Mouse (Mus musculus): ENCODE results near the gene Fbrsl1. TPM values are rescaled to one million over a fixed set of nuclear protein-coding genes. Genes with fewer than 3 reads are reported as not detected.

Fbrsl1 gene
- polyA plus RNA-seq, 1 experiment from 2014 or later = 5.5 TPM

DNA sequence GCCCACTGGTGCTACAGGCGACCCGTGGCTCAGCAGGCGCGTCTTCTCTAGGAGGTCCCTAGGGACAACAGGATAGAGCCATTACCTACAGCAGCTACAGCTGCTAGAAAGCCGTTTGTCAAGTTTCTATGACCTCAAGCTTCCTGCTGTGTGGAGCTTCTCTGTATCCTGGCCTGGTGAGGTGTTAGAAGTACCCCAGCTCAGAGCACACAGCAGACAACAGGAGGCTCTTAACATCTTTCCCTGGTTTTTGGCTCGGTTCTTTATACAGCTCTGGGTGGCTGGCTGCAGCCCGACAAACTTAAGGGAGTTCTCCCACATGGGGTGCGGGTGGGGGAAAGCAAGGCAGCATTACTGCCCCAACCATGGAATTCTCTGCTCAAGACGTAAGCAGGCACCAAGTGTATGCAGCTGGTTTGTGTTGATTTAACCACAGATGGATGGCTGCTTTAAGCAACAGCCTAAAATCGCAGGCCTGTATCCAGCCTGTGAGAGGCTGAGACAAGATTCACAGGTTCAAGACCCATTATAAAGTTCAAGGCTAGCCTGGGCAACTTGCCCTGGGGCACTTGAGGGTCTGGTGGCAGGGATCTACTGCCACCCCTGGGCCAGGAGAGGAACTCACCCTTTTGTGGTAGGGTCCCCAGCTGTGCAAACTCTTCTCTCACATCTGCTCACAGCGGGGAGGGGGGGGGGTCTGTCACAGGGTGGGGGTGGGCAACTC is 84.3 kb downstream of the Fbrsl1 start:
- peaks cover 9% of the 10 kb centered on the region; the same call in 1 of the 2 replicates for H3K36me3 ChIP-seq (ENCODE audit: control insufficient read depth, insufficient read depth, low read length)
- peak overlapping the region; percentile 61 for H3K9ac ChIP-seq (ENCODE audit: low read length)
- H3K9me3 ChIP-seq (ENCODE audit: control insufficient read depth, low read length) = no peaks in the 10 kb centered on the region
- WGBS = 36% methylated on average over 11 of the region's 11 CpGs
- peak overlapping the region; percentile 31; the same call in 1 of the 2 replicates for H3K27ac ChIP-seq (ENCODE audit: low read length)
- H3K4me2 ChIP-seq (ENCODE audit: low read depth, low read length) = peak overlapping the region; percentile 96
- H3K4me1 ChIP-seq (replicated peaks; ENCODE audit: control insufficient read depth, insufficient read depth, low read length) = peaks cover 5% of the 10 kb centered on the region; the same call in 1 of the 2 replicates
- no peak; the same call in none of the 2 replicates for ATAC-seq (ENCODE audit: low read depth)
- peak overlapping the region; percentile 54 for H3K4me3 ChIP-seq (ENCODE audit: low read length)
- H3K27me3 ChIP-seq (ENCODE audit: control insufficient read depth, insufficient read depth, low read depth, low read length) = no peaks in the 10 kb centered on the region; the same call in 1 of the 2 replicates

- Histone ChIP-seq H3K4me1 (replicated peaks; ENCODE audit: control insufficient read depth, insufficient read depth, low read length) (peaks cover 5% of the 10 kb centered on the region; the same call in 1 of the 2 replicates), H3K4me3 (ENCODE audit: low read length) (peak overlapping the region; percentile 54), H3K9me3 (ENCODE audit: control insufficient read depth, low read length) (no peaks in the 10 kb centered on the region), H3K9ac (ENCODE audit: low read length) (peak overlapping the region; percentile 61), H3K36me3 (ENCODE audit: control insufficient read depth, insufficient read depth, low read length) (peaks cover 9% of the 10 kb centered on the region; the same call in 1 of the 2 replicates), H3K27ac (ENCODE audit: low read length) (peak overlapping the region; percentile 31; the same call in 1 of the 2 replicates), H3K4me2 (ENCODE audit: low read depth, low read length) (peak overlapping the region; percentile 96), H3K27me3 (ENCODE audit: control insufficient read depth, insufficient read depth, low read depth, low read length) (no peaks in the 10 kb centered on the region; the same call in 1 of the 2 replicates)
- ATAC-seq (ENCODE audit: low read depth) = peak; percentile 92
- WGBS = 2% methylated on average over 50 of the region's 72 CpGs
Observed at GRCm38 (mm10) chr5:110363179-110363821, 85.0 kb downstream of the Fbrsl1 start.

- H3K27me3 ChIP-seq (ENCODE audit: control insufficient read depth, insufficient read depth, low read depth, low read length) = no peaks in the 10 kb centered on the region; the same call in 1 of the 2 replicates
- no peaks in the 10 kb centered on the region for H3K9me3 ChIP-seq (ENCODE audit: control insufficient read depth, low read length)
- H3K36me3 ChIP-seq (ENCODE audit: control insufficient read depth, insufficient read depth, low read length) = peaks cover 6% of the 10 kb centered on the region; the same call in 1 of the 2 replicates
- ATAC-seq (ENCODE audit: low read depth) = no peak
- H3K9ac ChIP-seq (ENCODE audit: low read length) = peak overlapping the region; percentile 61
- peak overlapping the region; percentile 54 for H3K4me3 ChIP-seq (ENCODE audit: low read length)
- H3K27ac ChIP-seq (ENCODE audit: low read length) = no peak overlapping the region
- peaks cover 5% of the 10 kb centered on the region; the same call in 1 of the 2 replicates for H3K4me1 ChIP-seq (replicated peaks; ENCODE audit: control insufficient read depth, insufficient read depth, low read length)
- under 1% methylated on average over 26 of the region's 28 CpGs for WGBS
- H3K4me2 ChIP-seq (ENCODE audit: low read depth, low read length) = peak overlapping the region; percentile 96
Observed at GRCm38 (mm10) chr5:110362813-110363178, 85.5 kb downstream of the Fbrsl1 start.

- Histone ChIP-seq H3K4me3 (ENCODE audit: low read length) (no peak overlapping the region), H3K27ac (ENCODE audit: low read length) (no peak overlapping the region), H3K36me3 (ENCODE audit: control insufficient read depth, insufficient read depth, low read length) (no peaks in the 10 kb centered on the region), H3K27me3 (ENCODE audit: control insufficient read depth, insufficient read depth, low read depth, low read length) (no peaks in the 10 kb centered on the region; the same call in 1 of the 2 replicates), H3K4me1 (replicated peaks; ENCODE audit: control insufficient read depth, insufficient read depth, low read length) (peaks cover 5% of the 10 kb centered on the region; the same call in 1 of the 2 replicates), H3K9ac (ENCODE audit: low read length) (no peak overlapping the region), H3K4me2 (ENCODE audit: low read depth, low read length) (no peak overlapping the region), H3K9me3 (ENCODE audit: control insufficient read depth, low read length) (no peaks in the 10 kb centered on the region)
- ATAC-seq (ENCODE audit: low read depth) = no peak
- WGBS = 78% methylated on average over 6 of the region's 6 CpGs
Observed at GRCm38 (mm10) chr5:110361465-110361864, 86.8 kb downstream of the Fbrsl1 start.

DNA sequence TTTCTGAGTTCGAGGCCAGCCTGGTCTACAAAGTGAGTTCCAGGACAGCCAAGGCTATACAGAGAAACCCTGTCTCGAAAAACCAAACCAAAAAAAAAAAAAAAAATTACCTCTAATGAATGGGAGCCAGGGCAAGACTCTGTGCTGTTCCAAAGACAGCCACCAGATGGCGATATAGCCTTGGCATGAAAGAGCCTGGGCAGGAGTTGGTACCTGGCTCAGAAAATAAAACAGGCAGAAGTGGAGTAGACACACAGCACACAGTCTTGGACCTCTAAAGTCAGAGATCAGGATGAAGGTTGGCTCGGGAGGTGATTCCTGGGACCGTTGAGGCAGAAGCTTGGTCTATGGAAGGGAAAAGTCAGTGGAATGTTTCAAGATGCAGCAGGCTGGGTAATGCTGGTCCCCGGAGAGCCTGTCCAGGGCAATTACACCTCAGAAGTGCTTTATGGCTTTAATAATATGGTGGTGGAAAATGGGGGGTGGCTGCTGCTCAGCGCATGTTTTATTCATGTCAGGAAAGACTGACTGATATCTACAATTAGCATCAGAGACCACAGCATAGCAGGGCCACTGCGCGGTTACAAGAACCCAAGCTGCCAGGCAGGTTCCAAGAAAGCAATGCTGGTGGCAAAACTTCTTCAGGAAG is 90.6 kb downstream of the Fbrsl1 start:
- Histone ChIP-seq H3K27ac (ENCODE audit: low read length) (no peak overlapping the region), H3K36me3 (ENCODE audit: control insufficient read depth, insufficient read depth, low read length) (no peaks in the 10 kb centered on the region), H3K4me3 (ENCODE audit: low read length) (no peak overlapping the region), H3K9me3 (ENCODE audit: control insufficient read depth, low read length) (no peaks in the 10 kb centered on the region), H3K27me3 (ENCODE audit: control insufficient read depth, insufficient read depth, low read depth, low read length) (no peaks in the 10 kb centered on the region), H3K4me1 (replicated peaks; ENCODE audit: control insufficient read depth, insufficient read depth, low read length) (no peaks in the 10 kb centered on the region; the same call in 1 of the 2 replicates), H3K9ac (ENCODE audit: low read length) (no peak overlapping the region), H3K4me2 (ENCODE audit: low read depth, low read length) (no peak overlapping the region)
- peak; percentile 21; the same call in 1 of the 2 replicates for ATAC-seq (ENCODE audit: low read depth)
- WGBS = 42% methylated on average over 8 of the region's 9 CpGs

GRCm38 (mm10) chr5:110354716-110355115 is 93.6 kb downstream of the Fbrsl1 start:
- Histone ChIP-seq H3K27me3 (ENCODE audit: control insufficient read depth, insufficient read depth, low read depth, low read length) (no peaks in the 10 kb centered on the region), H3K36me3 (ENCODE audit: control insufficient read depth, insufficient read depth, low read length) (no peaks in the 10 kb centered on the region), H3K4me1 (replicated peaks; ENCODE audit: control insufficient read depth, insufficient read depth, low read length) (no peaks in the 10 kb centered on the region; the same call in 1 of the 2 replicates), H3K4me3 (ENCODE audit: low read length) (no peak overlapping the region), H3K27ac (ENCODE audit: low read length) (no peak overlapping the region), H3K9ac (ENCODE audit: low read length) (no peak overlapping the region), H3K9me3 (ENCODE audit: control insufficient read depth, low read length) (no peaks in the 10 kb centered on the region), H3K4me2 (ENCODE audit: low read depth, low read length) (no peak overlapping the region)
- ATAC-seq (ENCODE audit: low read depth) = no peak
- 14% methylated on average over 7 of the region's 7 CpGs for WGBS

DNA sequence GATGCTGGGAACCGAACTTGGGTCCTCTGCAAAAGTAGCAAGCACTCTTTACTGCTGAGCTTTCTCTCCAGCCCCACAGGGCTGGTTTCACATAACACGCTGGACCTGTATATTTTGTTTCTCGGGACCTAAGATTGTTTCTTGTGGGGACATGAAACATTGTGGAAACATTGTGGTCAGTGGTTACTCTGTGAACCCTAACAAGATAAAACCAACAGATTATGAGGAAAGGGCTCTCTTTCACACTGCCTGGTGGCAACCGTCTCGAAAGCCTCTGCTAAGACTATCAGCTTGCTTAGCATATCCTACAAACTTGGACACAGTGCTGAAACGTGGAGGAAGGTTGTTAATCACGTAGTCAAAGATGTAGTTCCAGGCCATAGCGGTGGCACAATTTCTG is 101.3 kb downstream of the Fbrsl1 start:
- no peak overlapping the region for H3K9ac ChIP-seq (ENCODE audit: low read length)
- H3K4me3 ChIP-seq (ENCODE audit: low read length) = no peak overlapping the region
- 81% methylated on average over 8 of the region's 8 CpGs for WGBS
- no peak overlapping the region for H3K4me2 ChIP-seq (ENCODE audit: low read depth, low read length)
- ATAC-seq (ENCODE audit: low read depth) = no peak
- H3K27ac ChIP-seq (ENCODE audit: low read length) = no peak overlapping the region
- peaks cover 10% of the 10 kb centered on the region; the same call in 1 of the 2 replicates for H3K27me3 ChIP-seq (ENCODE audit: control insufficient read depth, insufficient read depth, low read depth, low read length)
- no peaks in the 10 kb centered on the region for H3K36me3 ChIP-seq (ENCODE audit: control insufficient read depth, insufficient read depth, low read length)
- H3K4me1 ChIP-seq (replicated peaks; ENCODE audit: control insufficient read depth, insufficient read depth, low read length) = peaks cover 11% of the 10 kb centered on the region
- H3K9me3 ChIP-seq (ENCODE audit: control insufficient read depth, low read length) = no peaks in the 10 kb centered on the region

GRCm38 (mm10) chr5:110345553-110345952 is 102.8 kb downstream of the Fbrsl1 start:
- Histone ChIP-seq H3K27me3 (ENCODE audit: control insufficient read depth, insufficient read depth, low read depth, low read length) (peaks cover 16% of the 10 kb centered on the region; the same call in 1 of the 2 replicates), H3K27ac (ENCODE audit: low read length) (peak overlapping the region; percentile 82), H3K36me3 (ENCODE audit: control insufficient read depth, insufficient read depth, low read length) (no peaks in the 10 kb centered on the region), H3K4me3 (ENCODE audit: low read length) (no peak overlapping the region), H3K4me1 (replicated peaks; ENCODE audit: control insufficient read depth, insufficient read depth, low read length) (peaks cover 11% of the 10 kb centered on the region), H3K9ac (ENCODE audit: low read length) (no peak overlapping the region), H3K4me2 (ENCODE audit: low read depth, low read length) (no peak overlapping the region), H3K9me3 (ENCODE audit: control insufficient read depth, low read length) (no peaks in the 10 kb centered on the region)
- no peak for ATAC-seq (ENCODE audit: low read depth)
- WGBS = 72% methylated on average over 4 of the region's 4 CpGs

DNA sequence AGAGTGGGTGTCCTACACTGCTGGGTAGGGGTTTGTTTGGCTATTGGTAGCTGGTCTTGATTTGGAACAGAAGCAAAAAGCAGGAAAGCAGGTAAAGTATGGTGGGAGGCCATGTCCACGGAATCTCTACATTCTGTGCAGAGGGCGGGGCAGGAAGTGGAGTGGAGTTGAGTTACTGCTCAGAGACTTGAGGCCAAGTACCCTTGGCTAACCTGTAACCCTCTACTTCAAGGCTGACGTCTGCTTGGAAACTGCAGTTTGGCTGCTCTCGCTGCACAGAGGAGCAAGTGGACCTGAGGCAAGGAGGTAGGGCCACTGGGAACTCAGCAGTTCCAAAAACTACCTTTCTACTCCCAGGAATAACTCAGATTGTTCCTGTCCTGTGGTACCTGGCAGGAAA is 103.8 kb downstream of the Fbrsl1 start, which contains the start of gene Lrcol1:
Gene Lrcol1, plus strand, starts transcription at position 207 of the 400 bp plus-strand sequence.
- Histone ChIP-seq H3K27me3 (ENCODE audit: control insufficient read depth, insufficient read depth, low read depth, low read length) (peaks cover 16% of the 10 kb centered on the region; the same call in 1 of the 2 replicates), H3K9ac (ENCODE audit: low read length) (no peak within 1 kb of the TSS), H3K4me2 (ENCODE audit: low read depth, low read length) (no peak within 1 kb of the TSS; the same call in 1 of the 2 replicates), H3K4me1 (replicated peaks; ENCODE audit: control insufficient read depth, insufficient read depth, low read length) (peaks cover 11% of the 10 kb centered on the region), H3K9me3 (ENCODE audit: control insufficient read depth, low read length) (no peaks in the 10 kb centered on the region), H3K36me3 (ENCODE audit: control insufficient read depth, insufficient read depth, low read length) (no peaks in the 10 kb centered on the region), H3K27ac (ENCODE audit: low read length) (peak within 1 kb of the TSS; percentile 82), H3K4me3 (ENCODE audit: low read length) (no peak within 1 kb of the TSS)
- peak; percentile 73 for ATAC-seq (ENCODE audit: low read depth)
- 48% methylated on average over 4 of the region's 4 CpGs for WGBS

Data from lung, embryonic 16.5 days (tissue).